Mouse (Mus musculus) MEL (cell line): Measurements from ENCODE around the gene Gm20388.

ENCODE experiments used
- CHD2 ChIP-seq: IDR thresholded peaks from 2 replicates; pipeline ENCODE4 v1.6.1; 2011; ENCODE audit warnings: low read length, improper control_type of control experiment
- CTCF ChIP-seq, 3 experiments: IDR thresholded peaks in 2 of 3; conservative IDR thresholded peaks in 1 of 3; 2 replicates each; pipeline ENCODE4 v1.5.1; 2011 to 2012; ENCODE audit warnings: low read length in 3 of 3, low read depth in 2 of 3, mild to moderate bottlenecking in 2 of 3, improper control_type of control experiment in 1 of 3, inconsistent platforms in 1 of 3, mixed read lengths in 1 of 3, moderate library complexity in 1 of 3; ENCODE audit not compliant: control insufficient read depth in 1 of 3, insufficient read depth in 1 of 3, poor library complexity in 1 of 3, severe bottlenecking in 1 of 3
- E2F4 ChIP-seq: IDR thresholded peaks from 2 replicates; pipeline ENCODE4 v1.6.1; 2011; ENCODE audit warnings: low read depth, low read length, improper control_type of control experiment, borderline replicate concordance
- EP300 ChIP-seq, 2 experiments: IDR thresholded peaks; 2 replicates each; pipeline ENCODE4 v1.6.1; 2011; ENCODE audit warnings: improper control_type of control experiment in 2 of 2, low read length in 2 of 2, low read depth in 1 of 2, mild to moderate bottlenecking in 1 of 2
- GATA1 ChIP-seq: IDR thresholded peaks from 2 replicates; pipeline ENCODE4 v1.6.1; 2011; ENCODE audit warnings: low read depth, low read length, improper control_type of control experiment
- HCFC1 ChIP-seq: IDR thresholded peaks from 2 replicates; pipeline ENCODE4 v1.6.1; 2012; ENCODE audit warnings: low read depth, mild to moderate bottlenecking, inconsistent platforms, low read length, improper control_type of control experiment, moderate library complexity
- JUND ChIP-seq: IDR thresholded peaks from 2 replicates; pipeline ENCODE4 v1.6.1; 2011; ENCODE audit warnings: low read depth, mild to moderate bottlenecking, improper control_type of control experiment, low read length
- POLR2A ChIP-seq, 2 experiments: IDR thresholded peaks; 2 replicates each; pipeline ENCODE4 v1.6.1; 2011 to 2012; ENCODE audit warnings: low read length in 2 of 2, mild to moderate bottlenecking in 2 of 2, control low read depth in 1 of 2, improper control_type of control experiment in 1 of 2, low read depth in 1 of 2, moderate library complexity in 1 of 2; ENCODE audit not compliant: control insufficient read depth in 1 of 2, insufficient read depth in 1 of 2, poor library complexity in 1 of 2
- RAD21 ChIP-seq: IDR thresholded peaks from 2 replicates; pipeline ENCODE4 v1.6.1; 2011; ENCODE audit warnings: mild to moderate bottlenecking, low read depth, low read length, improper control_type of control experiment
- RCOR1 ChIP-seq: IDR thresholded peaks from 2 replicates; pipeline ENCODE4 v1.6.1; 2012; ENCODE audit warnings: low read depth, mild to moderate bottlenecking, inconsistent platforms, low read length, improper control_type of control experiment
- USF1 ChIP-seq: IDR thresholded peaks from 2 replicates; pipeline ENCODE4 v1.6.1; 2014; ENCODE audit warnings: low read depth, mild to moderate bottlenecking, inconsistent platforms, low read length, improper control_type of control experiment, moderate library complexity

DNA sequence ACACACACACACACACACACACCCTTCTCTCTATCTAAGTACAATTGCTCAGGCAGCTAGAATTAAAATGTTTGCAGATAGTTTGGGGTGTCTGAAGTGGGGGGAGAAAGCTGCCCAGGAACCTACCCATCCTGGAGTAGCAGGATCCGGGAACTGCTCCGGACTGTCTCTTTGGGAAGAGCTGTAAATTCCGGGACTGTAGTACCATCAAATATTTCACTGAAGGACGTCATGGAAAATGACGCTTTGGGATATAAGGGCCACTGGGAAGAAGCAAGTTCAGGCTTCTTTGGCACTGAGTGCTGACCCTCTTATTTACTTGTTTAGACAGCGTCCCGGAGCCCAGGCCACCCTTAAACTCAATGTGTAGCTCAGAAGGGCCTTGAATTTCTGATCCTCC lies 1168.6 kb downstream of the Gm20388 start:
- no peak for TF ChIP-seq CTCF (IDR thresholded peaks at IDR 0.05 in 2 of 3, conservative IDR thresholded peaks at IDR 0.05 in 1 of 3; ENCODE audit: control insufficient read depth in 1 of 3, insufficient read depth in 1 of 3, low read depth in 2 of 3, low read length in 3 of 3, poor library complexity in 1 of 3, severe bottlenecking in 1 of 3)
- no peak for TF ChIP-seq RAD21
- no peak for TF ChIP-seq JUND
- TF ChIP-seq CHD2, result no peak
- no peak for TF ChIP-seq EP300 (IDR thresholded peaks at IDR 0.05; ENCODE audit: low read depth in 1 of 2, low read length in 2 of 2)
- no peak for TF ChIP-seq POLR2A (IDR thresholded peaks at IDR 0.05; ENCODE audit: control insufficient read depth in 1 of 2, insufficient read depth in 1 of 2, low read depth in 1 of 2, low read length in 2 of 2, poor library complexity in 1 of 2)
- TF ChIP-seq GATA1, result no peak
- TF ChIP-seq HCFC1, result no peak
- TF ChIP-seq E2F4, result no peak
- TF ChIP-seq USF1, result no peak
- TF ChIP-seq RCOR1, result no peak
